Mouse (Mus musculus): ENCODE measurements at regions not wholly inside any gene's neighbourhood (a gene's known extent, or its start where the extent isn't known, plus 50 kb on each side); places are given as distances from the start of the nearest gene placed in this dataset.

DNA sequence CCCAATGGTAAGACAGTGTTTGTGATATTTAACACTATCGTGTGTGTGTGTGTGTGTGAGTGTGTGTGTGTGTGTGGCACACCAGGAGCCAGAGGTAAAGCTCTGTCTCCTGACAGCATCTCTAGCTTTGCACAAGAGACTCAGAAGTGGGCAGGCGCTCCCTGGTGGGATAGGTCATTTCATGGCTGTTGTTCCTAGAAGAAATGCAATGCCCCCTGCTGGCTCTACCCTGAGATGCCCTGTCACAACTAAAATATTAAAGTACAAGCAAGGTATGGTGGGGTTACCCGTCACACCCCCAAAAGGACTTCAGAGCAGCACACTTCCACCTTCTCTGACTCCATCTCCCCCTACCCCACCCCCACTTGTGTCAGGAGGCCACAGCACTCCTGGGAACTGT, 207.2 kb downstream of the Rpap3 start (continued):
- TF ChIP-seq RCOR1 (conservative IDR thresholded peaks at IDR 0.05; ENCODE audit: low read depth, low read length) (no peak), EP300 (IDR thresholded peaks at IDR 0.05; ENCODE audit: low read length) (no peak), UBTF (IDR thresholded peaks at IDR 0.05; ENCODE audit: low read depth, low read length) (no peak), ZKSCAN1 (IDR thresholded peaks at IDR 0.05; ENCODE audit: borderline replicate concordance, low read depth, low read length) (no peak), HCFC1 (IDR thresholded peaks at IDR 0.05; ENCODE audit: low read depth, low read length) (no peak), SIN3A (IDR thresholded peaks at IDR 0.05; ENCODE audit: low read length) (no peak), MAFK (IDR thresholded peaks at IDR 0.05; ENCODE audit: insufficient replicate concordance, low read length) (no peak), ELF1 (IDR thresholded peaks at IDR 0.05; ENCODE audit: low read depth, low read length) (no peak)

DNA sequence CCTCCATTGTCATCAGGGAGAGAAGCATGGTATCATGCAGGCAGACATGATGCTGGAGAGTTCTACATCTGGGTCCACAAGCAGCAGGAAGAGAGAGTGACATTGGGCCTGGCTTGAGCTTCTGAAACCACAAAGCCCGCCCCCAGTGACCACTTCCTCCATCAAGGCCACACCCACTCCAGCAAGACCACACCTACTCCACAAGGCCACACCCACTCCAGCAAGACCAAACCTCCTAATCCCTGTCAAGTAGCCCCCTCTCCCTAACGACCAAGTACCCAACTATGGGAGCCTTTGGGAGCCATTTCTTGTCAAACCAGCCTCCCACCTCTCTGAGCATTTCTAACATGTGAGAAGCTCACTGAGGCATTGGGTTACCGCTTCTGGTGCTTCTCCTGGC, 209.6 kb downstream of the Rpap3 start:
- Histone ChIP-seq H3K9ac (ENCODE audit: insufficient read depth, low read depth) (no peak overlapping the region), H3K27ac (ENCODE audit: insufficient read depth, low read depth) (no peak overlapping the region), H3K4me1 (ENCODE audit: control insufficient read depth in 1 of 2, insufficient read depth in 2 of 2) (peaks cover 0 to 13% of the 10 kb centered on the region in 2 experiments; a peak in 1 of 4 replicates), H3K36me3 (replicated peaks in 1 of 2; ENCODE audit: control insufficient read depth in 1 of 2, insufficient read depth in 1 of 2, low read length in 1 of 2) (no peaks in the 10 kb centered on the region), H3K9me3 (replicated peaks; ENCODE audit: low read length) (peaks cover 11% of the 10 kb centered on the region), H3K79me2 (replicated peaks; ENCODE audit: control insufficient read depth, extremely low read depth, insufficient read depth, poor library complexity, severe bottlenecking) (no peaks in the 10 kb centered on the region), H3K4me2 (ENCODE audit: insufficient read depth, low read depth, poor library complexity, severe bottlenecking) (no peak overlapping the region), H3K4me3 (replicated peaks in 1 of 3; ENCODE audit: low read depth in 2 of 3, low read length in 2 of 3, poor library complexity in 1 of 3) (no peak overlapping the region), H3K27me3 (replicated peaks) (no peaks in the 10 kb centered on the region)
- dilution Hi-C loops (cut with MboI; ENCODE audit: extremely low pct_ligation_motif_present, extremely low pct_unique_long_range_greater_than_20kb, low sequenced_read_pairs) (no loop called here), in situ Hi-C loops (cut with MboI; ENCODE audit: low pct_ligation_motif_present, low pct_unique_long_range_greater_than_20kb, low sequenced_read_pairs) (loop anchor here (10.0 kb wide), 2 partner anchors 251 to 1429 kb away; partner anchors contain the start of genes Amigo2 and Pced1b)
- TF ChIP-seq MAFK (IDR thresholded peaks at IDR 0.05; ENCODE audit: insufficient replicate concordance, low read length) (no peak), TBP (conservative IDR thresholded peaks at IDR 0.05; ENCODE audit: low read depth, low read length) (no peak), SMC3 (IDR thresholded peaks at IDR 0.05; ENCODE audit: low read depth, low read length) (no peak), RCOR1 (conservative IDR thresholded peaks at IDR 0.05; ENCODE audit: low read depth, low read length) (no peak), BHLHE40 (IDR thresholded peaks at IDR 0.05; ENCODE audit: low read depth, low read length) (no peak), PAX5 (IDR thresholded peaks at IDR 0.05; ENCODE audit: low read length) (no peak), USF2 (conservative IDR thresholded peaks at IDR 0.05; ENCODE audit: low read depth, low read length) (no peak), SIN3A (IDR thresholded peaks at IDR 0.05; ENCODE audit: low read length) (no peak), IRF4 (IDR thresholded peaks at IDR 0.05; ENCODE audit: low read depth, low read length) (no peak), MAX (IDR thresholded peaks at IDR 0.05; ENCODE audit: low read length) (no peak), JUN (IDR thresholded peaks at IDR 0.05; ENCODE audit: insufficient read depth, low read depth, low read length) (no peak), EP300 (IDR thresholded peaks at IDR 0.05; ENCODE audit: low read length) (no peak), NRF1 (IDR thresholded peaks at IDR 0.05; ENCODE audit: low read depth, low read length) (no peak), CTCF (conservative IDR thresholded peaks at IDR 0.05 in 1 of 2, IDR thresholded peaks at IDR 0.05 in 1 of 2; ENCODE audit: low read depth in 2 of 2, low read length in 2 of 2) (no peak), CHD2 (IDR thresholded peaks at IDR 0.05; ENCODE audit: low read length) (no peak)
- DNase-seq (ENCODE audit: extremely low read depth), result no peak

GRCm38 (mm10) chr15:97493340-97493739, 212.3 kb downstream of the Rpap3 start:
- Histone ChIP-seq H3K9me3 (replicated peaks; ENCODE audit: low read length) (peaks cover 11% of the 10 kb centered on the region), H3K79me2 (replicated peaks; ENCODE audit: control insufficient read depth, extremely low read depth, insufficient read depth, poor library complexity, severe bottlenecking) (no peaks in the 10 kb centered on the region), H3K4me1 (ENCODE audit: control insufficient read depth in 1 of 2, insufficient read depth in 2 of 2) (peaks cover 0 to 4% of the 10 kb centered on the region in 2 experiments; a peak in 1 of 4 replicates), H3K9ac (ENCODE audit: insufficient read depth, low read depth) (no peak overlapping the region), H3K4me2 (ENCODE audit: insufficient read depth, low read depth, poor library complexity, severe bottlenecking) (no peak overlapping the region), H3K36me3 (replicated peaks in 1 of 2; ENCODE audit: control insufficient read depth in 1 of 2, insufficient read depth in 1 of 2, low read length in 1 of 2) (no peaks in the 10 kb centered on the region), H3K4me3 (replicated peaks in 1 of 3; ENCODE audit: low read depth in 2 of 3, low read length in 2 of 3, poor library complexity in 1 of 3) (no peak overlapping the region), H3K27ac (ENCODE audit: insufficient read depth, low read depth) (no peak overlapping the region), H3K27me3 (replicated peaks) (no peaks in the 10 kb centered on the region)
- no peak for DNase-seq (ENCODE audit: extremely low read depth)
- in situ Hi-C loops (cut with MboI; ENCODE audit: low pct_ligation_motif_present, low pct_unique_long_range_greater_than_20kb, low sequenced_read_pairs), result loop anchor here (10.0 kb wide), 2 partner anchors 249 to 1431 kb away; partner anchors contain the start of genes Amigo2 and Pced1b
- dilution Hi-C loops (cut with MboI; ENCODE audit: extremely low pct_ligation_motif_present, extremely low pct_unique_long_range_greater_than_20kb, low sequenced_read_pairs), result no loop called here
- TF ChIP-seq TCF12 (IDR thresholded peaks at IDR 0.05; ENCODE audit: low read depth, low read length), result no peak
- no peak for TF ChIP-seq RCOR1 (conservative IDR thresholded peaks at IDR 0.05; ENCODE audit: low read depth, low read length)
- no peak for TF ChIP-seq ZNF384 (IDR thresholded peaks at IDR 0.05; ENCODE audit: low read depth, low read length)
- no peak for TF ChIP-seq SMC3 (IDR thresholded peaks at IDR 0.05; ENCODE audit: low read depth, low read length)
- no peak for TF ChIP-seq POLR2AphosphoS2 (IDR thresholded peaks at IDR 0.05; ENCODE audit: low read depth, low read length)
- TF ChIP-seq NELFE (IDR thresholded peaks at IDR 0.05; ENCODE audit: low read depth, low read length), result no peak
- TF ChIP-seq TBP (conservative IDR thresholded peaks at IDR 0.05; ENCODE audit: low read depth, low read length), result no peak
